In the genomic region with DNA sequence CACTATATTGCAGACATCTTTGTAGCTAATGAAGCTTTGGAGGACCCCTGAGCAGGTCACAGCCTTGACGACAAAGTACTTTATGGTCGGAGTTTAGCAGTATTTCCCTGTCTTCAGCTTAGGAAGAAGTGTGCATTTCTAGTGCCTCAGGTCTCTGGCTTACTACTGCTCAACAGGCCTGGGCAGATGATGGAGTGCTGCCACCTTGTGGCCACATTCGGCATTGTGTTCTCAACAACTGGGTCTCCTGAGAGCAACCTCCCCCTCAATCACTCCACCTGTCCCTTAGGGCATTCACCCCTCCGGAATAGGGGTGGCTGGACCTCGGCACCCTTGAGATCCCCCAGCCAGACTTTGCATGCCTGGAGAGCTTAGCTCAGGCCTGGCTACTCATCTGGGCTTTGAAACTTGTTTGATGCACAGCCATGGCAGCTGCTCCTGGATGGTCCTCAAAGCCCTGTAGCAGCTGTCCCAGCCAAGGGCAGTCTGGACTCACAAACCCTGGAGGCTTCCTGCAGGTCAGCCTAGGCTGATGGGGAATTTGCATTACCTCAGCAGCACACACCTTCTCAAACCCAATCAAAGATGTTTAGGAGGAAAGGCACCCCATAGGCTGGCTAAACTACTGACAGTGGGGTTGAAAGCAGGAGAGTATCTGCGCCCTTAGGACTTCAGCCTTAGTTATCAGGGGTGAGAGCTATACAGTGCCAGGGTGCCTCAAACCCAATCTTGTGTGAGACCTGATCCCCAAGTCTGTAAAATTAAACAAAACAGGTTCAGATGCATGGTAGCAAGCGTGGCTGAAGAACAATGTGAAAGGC, we compare ENCODE assay signal across 8 mouse cellular contexts. TPM values are rescaled to one million over a fixed set of nuclear protein-coding genes. Genes with fewer than 3 reads are reported as not detected.
DNase-seq lines count a peak whose midpoint lies in the region; ATAC-seq and TF ChIP-seq lines count a peak whose summit lies in the region.

No protein-coding gene starts in this region.

- DNase-seq in B cell, adult 2 months, result peak; percentile 86 to 87
- DNase-seq in liver, result peak; percentile 83
- DNase-seq in spleen, postnatal 4 days (ENCODE audit: low spot score in 2 of 2), result peak; percentile 80 to 93

- 21% methylated on average over 7 of the region's 7 CpGs for WGBS in heart, embryonic 12.5 days
- WGBS in kidney, embryonic 16.5 days, result 23% methylated on average over 7 of the region's 7 CpGs

- H3K9me3 ChIP-seq in heart, embryonic 12.5 days (replicated peaks), result no peaks in the 10 kb centered on the region
- H3K9me3 ChIP-seq in kidney, embryonic 16.5 days (ENCODE audit: low read length), result no peaks in the 10 kb centered on the region

- H3K4me1 ChIP-seq in bone marrow macrophage, adult 2 months (ENCODE audit: control insufficient read depth, insufficient read depth, low read length), result peaks cover under 1% of the 10 kb centered on the region; the same call in 1 of the 2 replicates
- H3K4me1 ChIP-seq in heart, embryonic 12.5 days (replicated peaks), result peaks cover 26% of the 10 kb centered on the region
- H3K4me1 ChIP-seq in kidney, embryonic 16.5 days (ENCODE audit: insufficient read depth, low read length), result peaks cover 30% of the 10 kb centered on the region

- peak; percentile 72 for ATAC-seq in erythroblast, adult 5-6 weeks (replicated peaks; ENCODE audit: low FRiP score, poor library complexity, severe bottlenecking)
- peak; percentile 47 for ATAC-seq in heart, embryonic 12.5 days (ENCODE audit: insufficient number of reproducible peaks, low FRiP score)
- ATAC-seq in kidney, embryonic 16.5 days (ENCODE audit: low FRiP score, low TSS enrichment), result peak; percentile 55

- H3ac ChIP-seq in myocyte (ENCODE audit: control insufficient read depth, insufficient read length), result no peak overlapping the region

- peaks cover 47% of the 10 kb centered on the region for H3K36me3 ChIP-seq in heart, embryonic 12.5 days
- peaks cover 45% of the 10 kb centered on the region for H3K36me3 ChIP-seq in kidney, embryonic 16.5 days (ENCODE audit: insufficient read depth, low read length)
- peaks cover 23% of the 10 kb centered on the region for H3K36me3 ChIP-seq in myocyte (ENCODE audit: control insufficient read depth, insufficient read depth)

- H3K27me3 ChIP-seq in heart, embryonic 12.5 days (replicated peaks), result peaks cover 28% of the 10 kb centered on the region
- no peaks in the 10 kb centered on the region for H3K27me3 ChIP-seq in kidney, embryonic 16.5 days (ENCODE audit: insufficient read depth, low read length)
- H3K27me3 ChIP-seq in myocyte (ENCODE audit: control insufficient read depth, insufficient read depth, insufficient read length), result peaks cover 17% of the 10 kb centered on the region

- TF ChIP-seq POLR2A in bone marrow macrophage, adult 2 months (IDR thresholded peaks at IDR 0.05; ENCODE audit: borderline replicate concordance, low read depth, low read length), result no peak
- TF ChIP-seq POLR2A in myocyte (IDR thresholded peaks at IDR 0.05; ENCODE audit: insufficient read length, low read depth), result no peak

- H3K79me2 ChIP-seq in myocyte (ENCODE audit: control insufficient read depth, insufficient read depth), result no peaks in the 10 kb centered on the region

- H3K4me3 ChIP-seq in bone marrow macrophage, adult 2 months (ENCODE audit: insufficient read depth, low read length), result no peak overlapping the region
- H3K4me3 ChIP-seq in heart, embryonic 12.5 days, result no peak overlapping the region
- no peak overlapping the region for H3K4me3 ChIP-seq in kidney, embryonic 16.5 days (ENCODE audit: low read length)
- H3K4me3 ChIP-seq in myocyte, result no peak overlapping the region

- H3K4me2 ChIP-seq in heart, embryonic 12.5 days, result no peak overlapping the region
- no peak overlapping the region for H3K4me2 ChIP-seq in kidney, embryonic 16.5 days (replicated peaks; ENCODE audit: low read depth, low read length)
- H3K4me2 ChIP-seq in myocyte (ENCODE audit: low read depth), result no peak overlapping the region

- no peak overlapping the region for H3K9ac ChIP-seq in heart, embryonic 12.5 days
- no peak overlapping the region for H3K9ac ChIP-seq in kidney, embryonic 16.5 days (replicated peaks; ENCODE audit: low read length)

- peak; percentile 92 for TF ChIP-seq CTCF in bone marrow macrophage, adult 2 months (IDR thresholded peaks at IDR 0.05; ENCODE audit: low read depth, low read length)

- no peak overlapping the region for H3K27ac ChIP-seq in bone marrow macrophage, adult 2 months (ENCODE audit: insufficient read depth, low read depth, low read length)
- H3K27ac ChIP-seq in heart, embryonic 12.5 days (ENCODE audit: poor library complexity, severe bottlenecking), result no peak overlapping the region
- peak overlapping the region; percentile 20; the same call in 1 of the 2 replicates for H3K27ac ChIP-seq in kidney, embryonic 16.5 days (ENCODE audit: low read length)

TF ChIP-seq in myocyte, 11 proteins besides CTCF, POLR2A, EP300 and RAD21:
- no peak for TF ChIP-seq TCF12 (IDR thresholded peaks at IDR 0.05; ENCODE audit: insufficient read depth, poor library complexity, severe bottlenecking)
- no peak for TF ChIP-seq TCF3 (IDR thresholded peaks at IDR 0.05; ENCODE audit: insufficient read length, low read depth)
- TF ChIP-seq REST (IDR thresholded peaks at IDR 0.05; ENCODE audit: insufficient read depth, insufficient read length), result no peak
- no peak for TF ChIP-seq CEBPB (IDR thresholded peaks at IDR 0.05; ENCODE audit: insufficient read depth, poor library complexity, severe bottlenecking)
- TF ChIP-seq E2F4 (IDR thresholded peaks at IDR 0.05; ENCODE audit: insufficient read depth), result no peak
- TF ChIP-seq MYOD1 (IDR thresholded peaks at IDR 0.05; ENCODE audit: control insufficient read depth in 1 of 3, insufficient read length in 2 of 3, low read depth in 2 of 3), result peak in 1 of 3 experiments; percentile 52
- TF ChIP-seq MYOG (IDR thresholded peaks at IDR 0.05; ENCODE audit: control insufficient read depth in 1 of 3, insufficient read depth in 1 of 3, insufficient read length in 2 of 3, low read depth in 2 of 3), result peak in 1 of 3 experiments; percentile 55
- no peak for TF ChIP-seq SRF (IDR thresholded peaks at IDR 0.05; ENCODE audit: control insufficient read depth, insufficient read length, low read depth)
- no peak for TF ChIP-seq MAX (IDR thresholded peaks at IDR 0.05; ENCODE audit: low read depth)
- TF ChIP-seq POLR2AphosphoS2 (IDR thresholded peaks at IDR 0.05; ENCODE audit: insufficient read length, low read depth), result peak; percentile 84

RNA-seq across cellular contexts. Expression of a gene that starts 28.0 kb away (rescaled TPM):
- not detected in 2 replicates for polyA plus RNA-seq in bone marrow macrophage, adult 2 months (2012; ENCODE audit: insufficient read depth, insufficient read length, missing spikeins)
- total RNA-seq in erythroblast, adult 5-6 weeks (2015; ENCODE audit: low replicate concordance), result not detected in 2 replicates
- not detected in 2 replicates for total RNA-seq in erythroblast, adult 5-6 weeks (2017; ENCODE audit: low replicate concordance)
- 8.1 and 8.4 TPM in 2 replicates for polyA plus RNA-seq in heart, embryonic 12.5 days (2016; fragmentation: Nextera tagmentation; extraction: Ambion mirVana)
- 20.9 and 25.7 TPM in 2 replicates for polyA plus RNA-seq in kidney, embryonic 16.5 days (2015; fragmentation: Nextera tagmentation; extraction: Ambion mirVana)
- 1.4 TPM for polyA plus RNA-seq in myocyte (2012; fragmentation: generic; extraction: Trizol)

RNA-seq across cellular contexts. Expression of a gene that starts 32.6 kb away (rescaled TPM):
- polyA plus RNA-seq in bone marrow macrophage, adult 2 months (2012; ENCODE audit: insufficient read depth, insufficient read length, missing spikeins), result 177 and 178 TPM in 2 replicates
- total RNA-seq in erythroblast, adult 5-6 weeks (2015; ENCODE audit: low replicate concordance), result 204 and 296 TPM in 2 replicates
- 507 and 635 TPM in 2 replicates for total RNA-seq in erythroblast, adult 5-6 weeks (2017; ENCODE audit: low replicate concordance)
- 127 and 137 TPM in 2 replicates for polyA plus RNA-seq in heart, embryonic 12.5 days (2016; fragmentation: Nextera tagmentation; extraction: Ambion mirVana)
- 203 and 214 TPM in 2 replicates for polyA plus RNA-seq in kidney, embryonic 16.5 days (2015; fragmentation: Nextera tagmentation; extraction: Ambion mirVana)
- 37.6 TPM for polyA plus RNA-seq in myocyte (2012; fragmentation: generic; extraction: Trizol)

RNA-seq across cellular contexts. Expression of a gene that starts 58.7 kb away (rescaled TPM):
- polyA plus RNA-seq in bone marrow macrophage, adult 2 months (2012; ENCODE audit: insufficient read depth, insufficient read length, missing spikeins), result not detected in 2 replicates
- not detected in 2 replicates for total RNA-seq in erythroblast, adult 5-6 weeks (2015; ENCODE audit: low replicate concordance)
- total RNA-seq in erythroblast, adult 5-6 weeks (2017; ENCODE audit: low replicate concordance), result not detected in 2 replicates
- polyA plus RNA-seq in heart, embryonic 12.5 days (2016; fragmentation: Nextera tagmentation; extraction: Ambion mirVana), result 0.97 and 1.2 TPM in 2 replicates
- 2.8 and 3.0 TPM in 2 replicates for polyA plus RNA-seq in kidney, embryonic 16.5 days (2015; fragmentation: Nextera tagmentation; extraction: Ambion mirVana)
- polyA plus RNA-seq in myocyte (2012; fragmentation: generic; extraction: Trizol), result not detected
